Mouse (Mus musculus) kidney, adult 18-20 months (tissue): ENCODE measurements at regions not wholly inside any gene's neighbourhood (a gene's known extent, or its start where the extent isn't known, plus 50 kb on each side); places are given as distances from the start of the nearest gene placed in this dataset.
"Not testable (repeated sequence)": the region's sequence is repeated elsewhere in the genome, so short reads cannot be mapped to it uniquely, and the experiment has no call there.

Experiments
- DNase-seq: peaks from one replicate; pipeline ENCODE4 v3.0.0; 2021

GRCm38 (mm10) chr1:185958276-185958675 lies 158.8 kb downstream of the Lyplal1 start:
- DNase-seq, result no peak

- no peak for DNase-seq
Measured at GRCm38 (mm10) chr1:185962606-185963005, 154.5 kb downstream of the Lyplal1 start.

GRCm38 (mm10) chr1:185963773-185964172 lies 153.3 kb downstream of the Lyplal1 start:
- DNase-seq, result no peak

GRCm38 (mm10) chr1:185964426-185964825 lies 152.7 kb downstream of the Lyplal1 start:
- DNase-seq, result no peak

GRCm38 (mm10) chr1:185967227-185967626 lies 149.9 kb downstream of the Lyplal1 start:
- no peak for DNase-seq

- no peak for DNase-seq
Measured at GRCm38 (mm10) chr1:185967816-185968215, 149.3 kb downstream of the Lyplal1 start.

- DNase-seq, result no peak
Measured at GRCm38 (mm10) chr1:185968642-185969041, 148.5 kb downstream of the Lyplal1 start.

- peak; percentile 23 for DNase-seq
Measured at GRCm38 (mm10) chr1:185969231-185969630, 147.9 kb downstream of the Lyplal1 start.

- no peak for DNase-seq
Measured at GRCm38 (mm10) chr1:185977075-185977474, 140.0 kb downstream of the Lyplal1 start.

GRCm38 (mm10) chr1:185989432-185989831 lies 127.7 kb downstream of the Lyplal1 start:
- no peak for DNase-seq

GRCm38 (mm10) chr1:186000066-186000465 lies 117.0 kb downstream of the Lyplal1 start:
- not testable (repeated sequence) for DNase-seq

GRCm38 (mm10) chr1:186013413-186013812 lies 103.7 kb downstream of the Lyplal1 start:
- DNase-seq, result no peak

- no peak for DNase-seq
Measured at GRCm38 (mm10) chr1:186014166-186014565, 102.9 kb downstream of the Lyplal1 start.

- no peak for DNase-seq
Measured at GRCm38 (mm10) chr1:186015831-186016561, 101.1 kb downstream of the Lyplal1 start.

GRCm38 (mm10) chr1:186017547-186017946 lies 99.6 kb downstream of the Lyplal1 start:
- DNase-seq, result no peak

GRCm38 (mm10) chr1:186019511-186019910 lies 97.6 kb downstream of the Lyplal1 start:
- DNase-seq, result no peak

- DNase-seq, result no peak
Measured at GRCm38 (mm10) chr1:186031951-186032350, 85.2 kb downstream of the Lyplal1 start.

GRCm38 (mm10) chr1:186034443-186034842 lies 82.7 kb downstream of the Lyplal1 start:
- no peak for DNase-seq
